Mouse (Mus musculus): ENCODE results near the gene Nmd3. TPM values are rescaled to one million over a fixed set of nuclear protein-coding genes. Genes with fewer than 3 reads are reported as not detected.

Nmd3 gene
- polyA plus RNA-seq, 1 experiment from 2014 or later: 48.5 TPM

- no peak overlapping the region for H3K9ac ChIP-seq (ENCODE audit: low read depth, low read length)
- no peak overlapping the region for H3K27ac ChIP-seq (ENCODE audit: low read length)
- H3K36me3 ChIP-seq (ENCODE audit: control insufficient read depth, insufficient read depth): no peaks in the 10 kb centered on the region
- ATAC-seq (ENCODE audit: low read depth): no peak
- H3K4me1 ChIP-seq (ENCODE audit: control insufficient read depth, low read depth, low read length): no peaks in the 10 kb centered on the region
- H3K27me3 ChIP-seq (ENCODE audit: control insufficient read depth, insufficient read depth, low read depth, low read length): no peaks in the 10 kb centered on the region
- WGBS (ENCODE audit: insufficient replicate concordance): 51% methylated on average over 3 of the region's 3 CpGs
- H3K4me3 ChIP-seq (ENCODE audit: low read depth, low read length): no peak overlapping the region
- H3K4me2 ChIP-seq (ENCODE audit: low read depth, low read length): no peak overlapping the region
- H3K9me3 ChIP-seq (replicated peaks; ENCODE audit: control insufficient read depth, low read length): no peaks in the 10 kb centered on the region
Observed at GRCm38 (mm10) chr3:69792823-69793417, 71.1 kb downstream of the Nmd3 start.

- Histone ChIP-seq H3K4me1 (ENCODE audit: control insufficient read depth, low read depth, low read length) (no peaks in the 10 kb centered on the region), H3K27me3 (ENCODE audit: control insufficient read depth, insufficient read depth, low read depth, low read length) (no peaks in the 10 kb centered on the region), H3K36me3 (ENCODE audit: control insufficient read depth, insufficient read depth) (no peaks in the 10 kb centered on the region), H3K4me3 (ENCODE audit: low read depth, low read length) (no peak overlapping the region), H3K9ac (ENCODE audit: low read depth, low read length) (no peak overlapping the region), H3K9me3 (replicated peaks; ENCODE audit: control insufficient read depth, low read length) (no peaks in the 10 kb centered on the region), H3K27ac (ENCODE audit: low read length) (no peak overlapping the region), H3K4me2 (ENCODE audit: low read depth, low read length) (no peak overlapping the region)
- ATAC-seq (ENCODE audit: low read depth): no peak
- WGBS (ENCODE audit: insufficient replicate concordance): 60% methylated on average over 4 of the region's 4 CpGs
Observed at GRCm38 (mm10) chr3:69797533-69797932, 75.7 kb downstream of the Nmd3 start.

- H3K4me1 ChIP-seq (ENCODE audit: control insufficient read depth, low read depth, low read length): no peaks in the 10 kb centered on the region
Observed at GRCm38 (mm10) chr3:69797969-69798368, 76.2 kb downstream of the Nmd3 start.

DNA sequence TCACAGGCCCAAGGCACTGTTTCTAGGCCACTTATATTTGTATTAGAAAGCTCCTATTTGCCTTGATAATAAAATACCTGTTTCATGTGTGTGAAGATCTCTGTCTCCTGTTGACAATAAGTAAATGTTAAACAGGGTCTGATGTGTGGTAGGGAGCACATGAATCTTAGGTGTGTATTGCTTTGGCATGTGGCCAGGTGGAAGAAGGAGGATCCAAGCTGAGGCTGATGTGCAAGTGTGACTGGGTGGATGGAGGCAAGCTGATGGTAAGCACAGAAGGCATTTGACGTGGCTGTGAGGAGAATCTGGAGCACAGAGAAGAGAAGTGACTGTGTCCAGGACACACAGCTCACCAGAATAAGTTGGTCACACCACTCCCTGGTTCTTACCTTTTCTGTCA is 77.3 kb downstream of the Nmd3 start:
- H3K4me2 ChIP-seq (ENCODE audit: low read depth, low read length): no peak overlapping the region
- 50% methylated on average over 1 of the region's 1 CpGs for WGBS (ENCODE audit: insufficient replicate concordance)
- no peak overlapping the region for H3K4me3 ChIP-seq (ENCODE audit: low read depth, low read length)
- H3K27me3 ChIP-seq (ENCODE audit: control insufficient read depth, insufficient read depth, low read depth, low read length): no peaks in the 10 kb centered on the region
- H3K9me3 ChIP-seq (replicated peaks; ENCODE audit: control insufficient read depth, low read length): no peaks in the 10 kb centered on the region
- H3K9ac ChIP-seq (ENCODE audit: low read depth, low read length): no peak overlapping the region
- no peak for ATAC-seq (ENCODE audit: low read depth)
- no peaks in the 10 kb centered on the region for H3K36me3 ChIP-seq (ENCODE audit: control insufficient read depth, insufficient read depth)
- H3K4me1 ChIP-seq (ENCODE audit: control insufficient read depth, low read depth, low read length): no peaks in the 10 kb centered on the region
- H3K27ac ChIP-seq (ENCODE audit: low read length): no peak overlapping the region

More at GRCm38 (mm10) chr3:69797969-69798368, 76.2 kb downstream of the Nmd3 start:
- Histone ChIP-seq H3K9ac (ENCODE audit: low read depth, low read length) (no peak overlapping the region), H3K27ac (ENCODE audit: low read length) (no peak overlapping the region), H3K9me3 (replicated peaks; ENCODE audit: control insufficient read depth, low read length) (no peaks in the 10 kb centered on the region), H3K36me3 (ENCODE audit: control insufficient read depth, insufficient read depth) (no peaks in the 10 kb centered on the region), H3K27me3 (ENCODE audit: control insufficient read depth, insufficient read depth, low read depth, low read length) (no peaks in the 10 kb centered on the region), H3K4me3 (ENCODE audit: low read depth, low read length) (no peak overlapping the region), H3K4me2 (ENCODE audit: low read depth, low read length) (no peak overlapping the region)
- ATAC-seq (ENCODE audit: low read depth): no peak
- 56% methylated on average over 2 of the region's 2 CpGs for WGBS (ENCODE audit: insufficient replicate concordance)

DNA sequence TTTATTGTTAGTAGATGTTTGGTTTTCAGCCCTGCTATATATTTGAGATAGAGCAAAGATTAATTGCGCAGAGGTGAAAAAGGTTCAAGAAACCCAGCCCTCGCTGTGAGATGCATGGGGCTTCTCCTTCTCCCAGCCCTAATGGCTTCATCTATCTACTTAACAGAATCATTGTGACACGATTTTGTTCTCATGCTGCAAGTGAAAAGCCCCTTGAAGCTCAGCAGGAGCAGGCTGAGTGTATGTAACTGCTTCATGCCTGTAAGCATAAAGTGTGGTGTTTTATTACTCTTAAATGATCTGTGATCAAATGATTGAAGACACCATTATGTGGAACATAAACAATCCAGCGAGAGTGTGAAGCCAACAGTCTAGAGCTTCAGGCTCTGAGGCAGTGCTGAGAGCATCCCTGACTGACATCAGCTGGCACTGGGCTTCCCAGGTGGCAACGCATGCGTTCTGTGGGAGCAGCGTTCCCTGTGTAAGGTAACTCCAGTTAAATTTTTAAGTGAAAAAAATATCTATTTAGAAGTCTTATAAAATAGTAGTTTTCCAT is 79.1 kb downstream of the Nmd3 start:
- WGBS (ENCODE audit: insufficient replicate concordance): 65% methylated on average over 7 of the region's 7 CpGs
- no peaks in the 10 kb centered on the region for H3K9me3 ChIP-seq (replicated peaks; ENCODE audit: control insufficient read depth, low read length)
- no peak overlapping the region for H3K27ac ChIP-seq (ENCODE audit: low read length)
- ATAC-seq (ENCODE audit: low read depth): no peak
- no peak overlapping the region for H3K4me2 ChIP-seq (ENCODE audit: low read depth, low read length)
- no peak overlapping the region for H3K9ac ChIP-seq (ENCODE audit: low read depth, low read length)
- no peaks in the 10 kb centered on the region for H3K4me1 ChIP-seq (ENCODE audit: control insufficient read depth, low read depth, low read length)
- no peaks in the 10 kb centered on the region for H3K27me3 ChIP-seq (ENCODE audit: control insufficient read depth, insufficient read depth, low read depth, low read length)
- no peaks in the 10 kb centered on the region for H3K36me3 ChIP-seq (ENCODE audit: control insufficient read depth, insufficient read depth)
- no peak overlapping the region for H3K4me3 ChIP-seq (ENCODE audit: low read depth, low read length)

- Histone ChIP-seq H3K9ac (ENCODE audit: low read depth, low read length) (no peak overlapping the region), H3K36me3 (ENCODE audit: control insufficient read depth, insufficient read depth) (no peaks in the 10 kb centered on the region), H3K27ac (ENCODE audit: low read length) (no peak overlapping the region), H3K4me1 (ENCODE audit: control insufficient read depth, low read depth, low read length) (no peaks in the 10 kb centered on the region), H3K27me3 (ENCODE audit: control insufficient read depth, insufficient read depth, low read depth, low read length) (no peaks in the 10 kb centered on the region), H3K9me3 (replicated peaks; ENCODE audit: control insufficient read depth, low read length) (no peaks in the 10 kb centered on the region), H3K4me2 (ENCODE audit: low read depth, low read length) (no peak overlapping the region), H3K4me3 (ENCODE audit: low read depth, low read length) (no peak overlapping the region)
- 68% methylated on average over 1 of the region's 1 CpGs for WGBS (ENCODE audit: insufficient replicate concordance)
- no peak for ATAC-seq (ENCODE audit: low read depth)
Observed at GRCm38 (mm10) chr3:69803137-69803536, 81.4 kb downstream of the Nmd3 start.

Other genes with a start within 250 kb of the Nmd3 start
- 4.3 and 4.5 TPM in 2 replicates for gene B3galnt1, start 123.0 kb upstream of the Nmd3 start, polyA plus RNA-seq (2015; fragmentation: Nextera tagmentation; extraction: Ambion mirVana)
- gene Sptssb, start 138.0 kb downstream of the Nmd3 start, polyA plus RNA-seq (2015; fragmentation: Nextera tagmentation; extraction: Ambion mirVana): 0.21 and 0.30 TPM in 2 replicates

Measured in liver, embryonic 16.5 days (tissue).